Mouse (Mus musculus) kidney, adult 2 months (tissue): ENCODE measurements at regions not wholly inside any gene's neighbourhood (a gene's known extent, or its start where the extent isn't known, plus 50 kb on each side); places are given as distances from the start of the nearest gene placed in this dataset.

Experiments
- DNase-seq: peaks from one replicate; pipeline ENCODE4 v3.0.0; 2021
- H3K27ac ChIP-seq: fragments of 200-500 bp; 2 replicates; pipeline ENCODE4 v1.5.1; 2012; ENCODE audit warnings: low read depth, low read length, control low read depth, inconsistent platforms; ENCODE audit not compliant: insufficient read depth
- H3K27me3 ChIP-seq: fragments of 200-500 bp; replicated peaks from 2 replicates; pipeline ENCODE4 v1.6.1; 2012; ENCODE audit warnings: mild to moderate bottlenecking, moderate library complexity, low read length, inconsistent platforms; ENCODE audit not compliant: control insufficient read depth, insufficient read depth
- H3K36me3 ChIP-seq: fragments of 200-500 bp; 2 replicates; pipeline ENCODE4 v1.6.1; 2012; ENCODE audit warnings: mild to moderate bottlenecking, moderate library complexity, low read length, inconsistent platforms; ENCODE audit not compliant: control insufficient read depth, insufficient read depth
- H3K4me1 ChIP-seq: fragments of 200-500 bp; 2 replicates; pipeline ENCODE4 v1.6.1; 2011; ENCODE audit warnings: low read length; ENCODE audit not compliant: control insufficient read depth, insufficient read depth
- H3K4me3 ChIP-seq: fragments of 200-500 bp; 2 replicates; pipeline ENCODE4 v1.5.1; 2011; ENCODE audit warnings: mild to moderate bottlenecking, low read depth, low read length, control low read depth; ENCODE audit not compliant: insufficient read depth
- CTCF ChIP-seq: fragments of 200-500 bp; conservative IDR thresholded peaks from 2 replicates; pipeline ENCODE4 v1.5.1; 2011; ENCODE audit warnings: low read depth, mild to moderate bottlenecking, control low read depth, low read length, moderate library complexity, mixed read lengths; ENCODE audit not compliant: insufficient read depth, insufficient read length
- POLR2A ChIP-seq: fragments of 200-500 bp; IDR thresholded peaks from one replicate; pipeline ENCODE4 v1.6.1; 2011; ENCODE audit warnings: low read depth, low read length, control low read depth
- WGBS: fragments of 180-500 bp; shearing (Covaris S2); methylation state at CpG from one replicate; pipeline ENCODE4 v1.1.7; 2018; 5-methylcytosine and 5-hydroxymethylcytosine counted together

- TF ChIP-seq CTCF (no peak), POLR2A (no peak)
- DNase-seq, result no peak
- H3K27ac ChIP-seq, result no peak overlapping the region
- H3K4me3 ChIP-seq, result no peak overlapping the region
- H3K36me3 ChIP-seq, result no peaks in the 10 kb centered on the region
- H3K27me3 ChIP-seq, result no peaks in the 10 kb centered on the region
- H3K4me1 ChIP-seq, result no peaks in the 10 kb centered on the region
- 70% methylated on average over 8 of the region's 8 CpGs for WGBS
These were observed 600.7 kb downstream of the Tbc1d22a start for GRCm38 (mm10) chr15:86814808-86815421.

- no peak for TF ChIP-seq CTCF
- TF ChIP-seq POLR2A, result no peak
- 46% methylated on average over 6 of the region's 6 CpGs for WGBS
These were observed 621.7 kb downstream of the Tbc1d22a start for GRCm38 (mm10) chr15:86835996-86836395.

GRCm38 (mm10) chr15:86852161-86852870, 638.1 kb downstream of the Tbc1d22a start:
- no peak for DNase-seq
- WGBS, result 53% methylated on average over 11 of the region's 11 CpGs
- H3K36me3 ChIP-seq, result no peaks in the 10 kb centered on the region
- no peak overlapping the region for H3K27ac ChIP-seq
- no peak for TF ChIP-seq CTCF
- H3K27me3 ChIP-seq, result no peaks in the 10 kb centered on the region
- no peaks in the 10 kb centered on the region for H3K4me1 ChIP-seq
- H3K4me3 ChIP-seq, result no peak overlapping the region

More at GRCm38 (mm10) chr15:86835996-86836395, 621.7 kb downstream of the Tbc1d22a start:
- no peaks in the 10 kb centered on the region for H3K4me1 ChIP-seq
- no peak overlapping the region for H3K4me3 ChIP-seq
- H3K27ac ChIP-seq, result no peak overlapping the region
- H3K27me3 ChIP-seq, result no peaks in the 10 kb centered on the region
- H3K36me3 ChIP-seq, result no peaks in the 10 kb centered on the region
- no peak for DNase-seq

- no peak overlapping the region for H3K27ac ChIP-seq
- no peaks in the 10 kb centered on the region for H3K4me1 ChIP-seq
- TF ChIP-seq POLR2A (no peak), CTCF (no peak)
- DNase-seq, result no peak
- WGBS, result 45% methylated on average over 3 of the region's 3 CpGs
- no peaks in the 10 kb centered on the region for H3K27me3 ChIP-seq
- H3K36me3 ChIP-seq, result no peaks in the 10 kb centered on the region
- H3K4me3 ChIP-seq, result no peak overlapping the region
These were observed 644.2 kb downstream of the Tbc1d22a start for GRCm38 (mm10) chr15:86858356-86858906.

- H3K4me3 ChIP-seq, result no peak overlapping the region
- TF ChIP-seq CTCF (no peak), POLR2A (no peak)
- no peak for DNase-seq
- no peaks in the 10 kb centered on the region for H3K4me1 ChIP-seq
- WGBS, result 11% methylated on average over 7 of the region's 7 CpGs
- no peaks in the 10 kb centered on the region; the same call in 1 of the 2 replicates for H3K27me3 ChIP-seq
- no peak overlapping the region for H3K27ac ChIP-seq
- no peaks in the 10 kb centered on the region for H3K36me3 ChIP-seq
These were observed 661.6 kb downstream of the Tbc1d22a start for GRCm38 (mm10) chr15:86875721-86876309.

- H3K4me1 ChIP-seq, result no peaks in the 10 kb centered on the region
- WGBS, result 27% methylated on average over 6 of the region's 6 CpGs
- no peak for TF ChIP-seq POLR2A
- no peak for TF ChIP-seq CTCF
These were observed 647.1 kb upstream of the Fam19a5 start for GRCm38 (mm10) chr15:86896974-86897373.

GRCm38 (mm10) chr15:86899961-86900360, 644.1 kb upstream of the Fam19a5 start:
- no peaks in the 10 kb centered on the region for H3K36me3 ChIP-seq
- TF ChIP-seq POLR2A (no peak), CTCF (no peak)
- no peaks in the 10 kb centered on the region for H3K4me1 ChIP-seq
- H3K27ac ChIP-seq, result no peak overlapping the region
- H3K4me3 ChIP-seq, result no peak overlapping the region
- DNase-seq, result no peak
- 59% methylated on average over 1 of the region's 1 CpGs for WGBS
- H3K27me3 ChIP-seq, result no peaks in the 10 kb centered on the region

More at GRCm38 (mm10) chr15:86896974-86897373, 647.1 kb upstream of the Fam19a5 start:
- H3K27ac ChIP-seq, result no peak overlapping the region
- H3K27me3 ChIP-seq, result no peaks in the 10 kb centered on the region
- no peak for DNase-seq
- H3K36me3 ChIP-seq, result no peaks in the 10 kb centered on the region
- H3K4me3 ChIP-seq, result no peak overlapping the region
